Mouse (Mus musculus) lung, postnatal 0 days (tissue): ENCODE measurements around the gene Tpmt.

Experiments
- CTCF ChIP-seq: IDR thresholded peaks from 2 replicates; pipeline ENCODE4 v1.5.1; 2016; ENCODE audit warnings: antibody characterized with exemption, mild to moderate bottlenecking
- EP300 ChIP-seq: IDR thresholded peaks from 2 replicates; pipeline ENCODE4 v1.6.1; 2016; ENCODE audit warnings: antibody characterized with exemption, mild to moderate bottlenecking, control low read depth

GRCm38 (mm10) chr13:46975031-46975551 is 69.4 kb downstream of the Tpmt start:
- no peak for TF ChIP-seq CTCF
- TF ChIP-seq EP300, result no peak
